ENCODE assay signal across 12 mouse cellular contexts in genomic region chr8:108419162-108419844, GRCm38 (mm10).
DNase-seq lines count a peak whose midpoint lies in the region; ATAC-seq lines count a peak whose summit lies in the region.
"Had no signal": no experiment of that assay in that cellular context is flagged by ENCODE, and none has a peak within 500 bp of the region (broad histone marks: within the 10 kb centered on the region; RNA-seq: fewer than 3 reads in every experiment).

No protein-coding gene starts in this region.

- H3K4me2 ChIP-seq in hindbrain, embryonic 12.5 days (replicated peaks), result no peak overlapping the region
- no peak overlapping the region for H3K4me2 ChIP-seq in hindbrain, embryonic 14.5 days (replicated peaks)
- no peak overlapping the region for H3K4me2 ChIP-seq in hindbrain, embryonic 16.5 days (ENCODE audit: low read length)
- H3K4me2 ChIP-seq in midbrain, embryonic 15.5 days, result no peak overlapping the region; the same call in 1 of the 2 replicates
- H3K4me2 ChIP-seq: intestine, embryonic 15.5 days; limb, embryonic 15.5 days had no signal

- no peak overlapping the region for H3K4me3 ChIP-seq in hindbrain, embryonic 12.5 days
- no peak overlapping the region for H3K4me3 ChIP-seq in hindbrain, embryonic 14.5 days (replicated peaks; ENCODE audit: low read length)
- H3K4me3 ChIP-seq in hindbrain, embryonic 16.5 days (ENCODE audit: low read length), result no peak overlapping the region
- no peak overlapping the region for H3K4me3 ChIP-seq in midbrain, embryonic 15.5 days
- H3K4me3 ChIP-seq: intestine, embryonic 15.5 days; limb, embryonic 15.5 days had no signal

- H3K9ac ChIP-seq in hindbrain, embryonic 12.5 days, result no peak overlapping the region
- no peak overlapping the region for H3K9ac ChIP-seq in hindbrain, embryonic 14.5 days
- H3K9ac ChIP-seq in hindbrain, embryonic 16.5 days (ENCODE audit: low read depth, low read length), result no peak overlapping the region
- no peak overlapping the region for H3K9ac ChIP-seq in midbrain, embryonic 15.5 days
- H3K9ac ChIP-seq: intestine, embryonic 15.5 days; limb, embryonic 15.5 days had no signal

- WGBS in hindbrain, embryonic 12.5 days, result 31% methylated on average over 15 of the region's 15 CpGs
- 28% methylated on average over 15 of the region's 15 CpGs for WGBS in hindbrain, embryonic 14.5 days
- WGBS in hindbrain, embryonic 16.5 days, result 30% methylated on average over 15 of the region's 15 CpGs
- 39% methylated on average over 15 of the region's 15 CpGs for WGBS in midbrain, embryonic 15.5 days

- H3K9me3 ChIP-seq in hindbrain, embryonic 12.5 days (replicated peaks), result no peaks in the 10 kb centered on the region
- no peaks in the 10 kb centered on the region for H3K9me3 ChIP-seq in hindbrain, embryonic 14.5 days (ENCODE audit: control insufficient read depth, low read length)
- no peaks in the 10 kb centered on the region for H3K9me3 ChIP-seq in hindbrain, embryonic 16.5 days (ENCODE audit: control insufficient read depth, low read length)
- no peaks in the 10 kb centered on the region for H3K9me3 ChIP-seq in midbrain, embryonic 15.5 days
- H3K9me3 ChIP-seq: intestine, embryonic 15.5 days; limb, embryonic 15.5 days had no signal

- H3K27me3 ChIP-seq in hindbrain, embryonic 12.5 days, result 0 out of 2 replicates have a peak, but pooled peaks cover 3% of the 10 kb centered on the region
- no peaks in the 10 kb centered on the region; the same call in 1 of the 2 replicates for H3K27me3 ChIP-seq in hindbrain, embryonic 14.5 days (ENCODE audit: control insufficient read depth, insufficient read depth, low read length)
- no peaks in the 10 kb centered on the region for H3K27me3 ChIP-seq in hindbrain, embryonic 16.5 days (replicated peaks; ENCODE audit: control insufficient read depth, insufficient read depth, low read length)
- H3K27me3 ChIP-seq in midbrain, embryonic 15.5 days (replicated peaks), result no peaks in the 10 kb centered on the region
- H3K27me3 ChIP-seq: intestine, embryonic 15.5 days; limb, embryonic 15.5 days had no signal

- intact Hi-C loops in heart, postnatal 10 days (cut with DNase I), result no loop called here

- peak overlapping the region; percentile 30; the same call in 1 of the 2 replicates for H3K27ac ChIP-seq in hindbrain, embryonic 12.5 days
- H3K27ac ChIP-seq in hindbrain, embryonic 14.5 days, result no peak overlapping the region
- no peak overlapping the region for H3K27ac ChIP-seq in hindbrain, embryonic 16.5 days (ENCODE audit: low read depth, low read length)
- peak overlapping the region; percentile 31; the same call in 1 of the 2 replicates for H3K27ac ChIP-seq in midbrain, embryonic 15.5 days
- H3K27ac ChIP-seq: intestine, embryonic 15.5 days; limb, embryonic 15.5 days had no signal

- no peaks in the 10 kb centered on the region for H3K36me3 ChIP-seq in hindbrain, embryonic 12.5 days
- no peaks in the 10 kb centered on the region for H3K36me3 ChIP-seq in hindbrain, embryonic 14.5 days (replicated peaks; ENCODE audit: control insufficient read depth, insufficient read depth)
- no peaks in the 10 kb centered on the region for H3K36me3 ChIP-seq in hindbrain, embryonic 16.5 days (ENCODE audit: control insufficient read depth, insufficient read depth, low read length)
- H3K36me3 ChIP-seq in midbrain, embryonic 15.5 days (replicated peaks), result no peaks in the 10 kb centered on the region
- H3K36me3 ChIP-seq: intestine, embryonic 15.5 days; limb, embryonic 15.5 days had no signal

- no peak for DNase-seq in hindbrain, embryonic 14.5 days (ENCODE audit: low spot score)
- peak; percentile 54 for DNase-seq in embryo, embryonic 11 days
- DNase-seq in heart, postnatal 10 days, result no peak
- no peak for DNase-seq in thymus, postnatal 25 days
- no peak for DNase-seq in urinary bladder, postnatal 10 days (ENCODE audit: low spot score)
- DNase-seq: B cell, adult 2 months; thymus, adult 2 months had no signal

- H3K4me1 ChIP-seq in hindbrain, embryonic 12.5 days, result peaks cover 14% of the 10 kb centered on the region
- peaks cover 10% of the 10 kb centered on the region; the same call in 1 of the 2 replicates for H3K4me1 ChIP-seq in hindbrain, embryonic 14.5 days (replicated peaks; ENCODE audit: control insufficient read depth, insufficient read depth, low read length)
- peaks cover 9% of the 10 kb centered on the region for H3K4me1 ChIP-seq in hindbrain, embryonic 16.5 days (ENCODE audit: control insufficient read depth, insufficient read depth, low read depth, low read length)
- H3K4me1 ChIP-seq in midbrain, embryonic 15.5 days, result peaks cover 13% of the 10 kb centered on the region

- ATAC-seq in hindbrain, embryonic 12.5 days (ENCODE audit: low FRiP score), result 0 out of 2 replicates have a peak, but pooled peaks have one; percentile 48
- ATAC-seq in hindbrain, embryonic 14.5 days (ENCODE audit: low FRiP score), result no peak
- peak; percentile 60; the same call in 1 of the 2 replicates for ATAC-seq in hindbrain, embryonic 16.5 days
- ATAC-seq in midbrain, embryonic 15.5 days (replicated peaks), result peak; percentile 39; the same call in 1 of the 2 replicates
- ATAC-seq: intestine, embryonic 15.5 days had no signal

Comparison
In these comparisons a context has a peak if more than half of its experiments do, and no peak if none do; other contexts are left out.
1. H3K27ac ChIP-seq: peak in hindbrain, embryonic 12.5 days (single experiment) and midbrain, embryonic 15.5 days (single experiment); none in hindbrain, embryonic 14.5 days (single experiment) and hindbrain, embryonic 16.5 days (single experiment).